Mouse (Mus musculus) thymus, adult 2 months (tissue): ENCODE results near the gene Tex48. TPM values are rescaled to one million over a fixed set of nuclear protein-coding genes. Genes with fewer than 3 reads are reported as not detected.

Experiments used
- DNase-seq: peaks from one replicate; pipeline ENCODE4 v3.0.0; 2021
- H3K27ac ChIP-seq: fragments of 200-500 bp; 2 replicates; pipeline ENCODE4 v1.5.1; 2012; ENCODE audit warnings: low read length, control low read depth; ENCODE audit not compliant: control insufficient read depth, insufficient read depth
- H3K27me3 ChIP-seq: fragments of 200-500 bp; 2 replicates; pipeline ENCODE4 v1.6.1; 2012; ENCODE audit warnings: mild to moderate bottlenecking, low read length, moderate library complexity, mixed read lengths; ENCODE audit not compliant: control insufficient read depth, insufficient read depth
- H3K36me3 ChIP-seq: fragments of 200-500 bp; 2 replicates; pipeline ENCODE4 v1.6.1; 2012; ENCODE audit warnings: mild to moderate bottlenecking, low read length, moderate library complexity; ENCODE audit not compliant: control insufficient read depth, insufficient read depth
- H3K4me1 ChIP-seq: fragments of 200-500 bp; replicated peaks from 2 replicates; pipeline ENCODE4 v1.6.1; 2012; ENCODE audit warnings: low read length; ENCODE audit not compliant: control insufficient read depth, insufficient read depth
- H3K4me3 ChIP-seq: fragments of 200-500 bp; 2 replicates; pipeline ENCODE4 v1.5.1; 2012; ENCODE audit warnings: mild to moderate bottlenecking, low read length, control low read depth, moderate library complexity; ENCODE audit not compliant: control insufficient read depth, insufficient read depth
- CTCF ChIP-seq: fragments of 200-500 bp; IDR thresholded peaks from 2 replicates; pipeline ENCODE4 v1.5.1; 2012; ENCODE audit warnings: mild to moderate bottlenecking, control low read depth, low read length, moderate library complexity, borderline replicate concordance; ENCODE audit not compliant: control insufficient read depth, poor library complexity, insufficient read depth; ENCODE audit errors: extremely low read depth
- POLR2A ChIP-seq: fragments of 200-500 bp; IDR thresholded peaks from 2 replicates; pipeline ENCODE4 v1.6.1; 2012; ENCODE audit warnings: mild to moderate bottlenecking, low read length, control low read depth, moderate library complexity; ENCODE audit not compliant: control insufficient read depth, poor library complexity, insufficient read depth; ENCODE audit errors: extremely low read depth
- WGBS: fragments of 180-500 bp; shearing (Covaris S2); methylation state at CpG from one replicate; pipeline ENCODE4 v1.1.7; 2018; 5-methylcytosine and 5-hydroxymethylcytosine counted together
- polyA plus RNA-seq: library from polyadenylated mRNA; depleted of rRNA; stranded (reverse); fragments of >200 nt; gene quantifications from 2 replicates; pipeline ENCODE4 v1.2.3, GENCODE M21; 2012; rRNA removed

Tex48 gene
- polyA plus RNA-seq: 0.28 TPM in 1 of 2 replicates, not detected in the other

- no peak within 1 kb of the TSS for H3K4me3 ChIP-seq
- H3K4me1 ChIP-seq: no peaks in the 10 kb centered on the region
- H3K27ac ChIP-seq: no peak within 1 kb of the TSS
- WGBS: 54% methylated on average over 5 of the region's 5 CpGs
- peak; percentile 41 for DNase-seq
- no peaks in the 10 kb centered on the region for H3K36me3 ChIP-seq
- H3K27me3 ChIP-seq: no peaks in the 10 kb centered on the region
- TF ChIP-seq CTCF: no peak
- no peak for TF ChIP-seq POLR2A
Measured at GRCm38 (mm10) chr4:63622378-63622835, at the start of gene Tex48. TSS of gene Tex48 (minus strand) at chr4:63622428.

GRCm38 (mm10) chr4:63668255-63668654, 46.0 kb upstream of the Tex48 start:
- 8% methylated on average over 4 of the region's 4 CpGs for WGBS
- H3K27ac ChIP-seq: no peak overlapping the region
- H3K4me1 ChIP-seq: no peaks in the 10 kb centered on the region
- H3K36me3 ChIP-seq: no peaks in the 10 kb centered on the region
- H3K27me3 ChIP-seq: no peaks in the 10 kb centered on the region
- TF ChIP-seq POLR2A: no peak
- no peak for TF ChIP-seq CTCF
- peak; percentile 3 for DNase-seq
- H3K4me3 ChIP-seq: no peak overlapping the region

- H3K4me3 ChIP-seq: no peak overlapping the region
- no peaks in the 10 kb centered on the region for H3K36me3 ChIP-seq
- no peaks in the 10 kb centered on the region for H3K4me1 ChIP-seq
- 94% methylated on average over 7 of the region's 7 CpGs for WGBS
- no peak for DNase-seq
- no peak overlapping the region for H3K27ac ChIP-seq
- no peaks in the 10 kb centered on the region for H3K27me3 ChIP-seq
- no peak for TF ChIP-seq CTCF
- no peak for TF ChIP-seq POLR2A
Measured at GRCm38 (mm10) chr4:63665738-63666137, 43.5 kb upstream of the Tex48 start.

GRCm38 (mm10) chr4:63663279-63663678, 41.1 kb upstream of the Tex48 start, which contains the start of gene Gm11214:
TSS of gene Gm11214 (minus strand) at chr4:63663379.
- no peak for DNase-seq
- no peaks in the 10 kb centered on the region for H3K36me3 ChIP-seq
- no peak within 1 kb of the TSS for H3K27ac ChIP-seq
- no peak within 1 kb of the TSS for H3K4me3 ChIP-seq
- TF ChIP-seq POLR2A: no peak
- TF ChIP-seq CTCF: no peak
- 95% methylated on average over 6 of the region's 6 CpGs for WGBS
- no peaks in the 10 kb centered on the region for H3K27me3 ChIP-seq
- H3K4me1 ChIP-seq: no peaks in the 10 kb centered on the region

GRCm38 (mm10) chr4:63661857-63662256, 39.6 kb upstream of the Tex48 start:
- TF ChIP-seq POLR2A (no peak), CTCF (no peak)
- H3K27ac ChIP-seq: no peak overlapping the region
- H3K27me3 ChIP-seq: no peaks in the 10 kb centered on the region
- H3K4me1 ChIP-seq: no peaks in the 10 kb centered on the region
- no peak overlapping the region for H3K4me3 ChIP-seq
- H3K36me3 ChIP-seq: no peaks in the 10 kb centered on the region
- DNase-seq: no peak
- WGBS: 98% methylated on average over 1 of the region's 1 CpGs

GRCm38 (mm10) chr4:63661426-63661825, 39.2 kb upstream of the Tex48 start:
- no peaks in the 10 kb centered on the region for H3K4me1 ChIP-seq
- H3K36me3 ChIP-seq: no peaks in the 10 kb centered on the region
- TF ChIP-seq CTCF: no peak
- no peak for TF ChIP-seq POLR2A
- H3K27ac ChIP-seq: no peak overlapping the region
- no peak overlapping the region for H3K4me3 ChIP-seq
- DNase-seq: no peak
- WGBS: 61% methylated on average over 1 of the region's 1 CpGs
- no peaks in the 10 kb centered on the region for H3K27me3 ChIP-seq

- no peaks in the 10 kb centered on the region for H3K36me3 ChIP-seq
- H3K4me3 ChIP-seq: no peak overlapping the region
- no peak for DNase-seq
- no peak overlapping the region for H3K27ac ChIP-seq
- no peaks in the 10 kb centered on the region for H3K27me3 ChIP-seq
- TF ChIP-seq POLR2A: no peak
- TF ChIP-seq CTCF: no peak
- 95% methylated on average over 1 of the region's 1 CpGs for WGBS
- H3K4me1 ChIP-seq: no peaks in the 10 kb centered on the region
Measured at GRCm38 (mm10) chr4:63659775-63660174, 37.5 kb upstream of the Tex48 start.
